Mouse (Mus musculus): ENCODE results near the gene Fam205a1.

Fam205a1 gene

DNA sequence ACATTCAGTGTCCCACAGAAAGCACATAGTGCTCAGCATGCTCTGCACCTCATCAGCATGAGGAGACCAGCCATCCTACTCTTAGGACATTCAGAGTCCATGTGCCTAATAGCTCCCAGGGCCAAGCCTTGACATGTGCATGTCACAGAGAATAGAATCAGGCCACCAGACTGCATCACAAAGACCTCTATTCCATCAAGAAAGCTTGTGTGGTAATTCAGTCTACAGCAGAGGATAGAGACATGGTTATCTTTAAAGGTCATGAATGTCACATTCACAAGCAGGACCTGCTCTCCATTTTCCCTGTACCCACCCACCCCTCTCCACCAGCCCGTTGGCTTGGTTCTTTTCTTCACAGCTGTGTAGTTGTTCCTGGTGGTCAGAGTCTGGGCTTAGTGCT is at the start of gene Fam205a1:
Gene Fam205a1, minus strand, starts transcription at position 101 of the 400 bp plus-strand sequence.
- in situ Hi-C loops (cut with MboI, MseI): loop anchor here in 1 of 2 experiments (25.0 kb wide), 1 partner anchor 91 kb away; the partner anchor contains the start of genes Ccl19 and Ccl21a

DNA sequence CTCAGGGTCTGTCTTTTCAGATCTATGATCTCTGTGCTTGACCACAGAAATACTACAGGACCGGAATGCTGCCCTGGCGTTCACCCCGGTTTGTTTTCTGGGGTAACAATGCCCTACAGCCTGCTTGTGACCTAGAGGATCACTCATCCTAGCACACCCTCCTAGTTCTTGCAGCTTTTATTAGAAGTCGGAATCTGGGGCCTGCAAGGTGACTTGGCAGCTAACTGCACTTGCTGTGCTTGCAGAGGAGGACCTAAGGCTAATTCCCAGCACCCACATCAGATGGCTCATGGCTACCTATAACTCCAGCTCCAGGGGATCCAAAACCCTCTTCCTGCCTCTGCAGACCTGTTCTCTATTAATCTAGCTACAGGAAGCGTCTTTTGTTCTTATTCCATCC is 49.0 kb upstream of the Fam205a1 start:
- in situ Hi-C loops (cut with MboI, MseI): no loop called here

DNA sequence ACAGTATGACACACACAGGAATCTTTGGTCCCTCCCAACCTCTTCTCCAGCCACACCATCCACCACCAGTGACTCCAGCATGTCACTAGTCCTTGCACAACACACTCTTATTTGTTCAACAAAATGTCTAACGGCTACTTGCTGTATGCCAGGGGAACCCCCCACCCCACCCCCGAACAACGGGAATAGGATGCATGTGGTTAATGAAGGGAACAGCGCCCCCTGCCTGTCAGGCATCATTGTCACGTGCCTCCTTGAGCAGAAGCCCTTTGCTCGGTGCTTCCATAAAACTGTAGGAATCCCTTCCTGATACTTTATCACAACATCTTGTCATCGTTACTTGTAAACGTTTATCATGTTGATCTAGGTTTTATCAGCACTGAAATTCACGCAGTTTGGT is 48.5 kb upstream of the Fam205a1 start:
- in situ Hi-C loops (cut with MboI, MseI): no loop called here

GRCm38 (mm10) chr4:42900878-42901277 is 47.2 kb upstream of the Fam205a1 start:
- in situ Hi-C loops (cut with MboI, MseI): no loop called here

- in situ Hi-C loops (cut with MboI, MseI): loop anchor here in 1 of 2 experiments (25.0 kb wide), 1 partner anchor 737 kb away; the partner anchor contains the start of genes Gm13305 and Gm13306
These were observed 45.2 kb upstream of the Fam205a1 start for GRCm38 (mm10) chr4:42898914-42899313.

GRCm38 (mm10) chr4:42895118-42895517 is 41.4 kb upstream of the Fam205a1 start:
- in situ Hi-C loops (cut with MboI, MseI): loop anchor here in 1 of 2 experiments (25.0 kb wide), 1 partner anchor 733 kb away; the partner anchor contains the start of genes Gm13305 and Gm13306

GRCm38 (mm10) chr4:42891176-42891575 is 37.5 kb upstream of the Fam205a1 start:
- in situ Hi-C loops (cut with MboI, MseI): loop anchor here in 1 of 2 experiments (25.0 kb wide), 1 partner anchor 729 kb away; the partner anchor contains the start of genes Gm13305 and Gm13306

GRCm38 (mm10) chr4:42888806-42889205 is 35.1 kb upstream of the Fam205a1 start:
- in situ Hi-C loops (cut with MboI, MseI): loop anchor here in 1 of 2 experiments (25.0 kb wide), 1 partner anchor 727 kb away; the partner anchor contains the start of genes Gm13305 and Gm13306

- in situ Hi-C loops (cut with MboI, MseI): loop anchor here in 1 of 2 experiments (25.0 kb wide), 1 partner anchor 725 kb away; the partner anchor contains the start of genes Gm13305 and Gm13306
These were observed 33.2 kb upstream of the Fam205a1 start for GRCm38 (mm10) chr4:42886926-42887325.

GRCm38 (mm10) chr4:42880677-42880948 is 26.9 kb upstream of the Fam205a1 start:
- in situ Hi-C loops (cut with MboI, MseI): loop anchor here in 1 of 2 experiments (25.0 kb wide), 1 partner anchor 718 kb away; the partner anchor contains the start of genes Gm13305 and Gm13306

DNA sequence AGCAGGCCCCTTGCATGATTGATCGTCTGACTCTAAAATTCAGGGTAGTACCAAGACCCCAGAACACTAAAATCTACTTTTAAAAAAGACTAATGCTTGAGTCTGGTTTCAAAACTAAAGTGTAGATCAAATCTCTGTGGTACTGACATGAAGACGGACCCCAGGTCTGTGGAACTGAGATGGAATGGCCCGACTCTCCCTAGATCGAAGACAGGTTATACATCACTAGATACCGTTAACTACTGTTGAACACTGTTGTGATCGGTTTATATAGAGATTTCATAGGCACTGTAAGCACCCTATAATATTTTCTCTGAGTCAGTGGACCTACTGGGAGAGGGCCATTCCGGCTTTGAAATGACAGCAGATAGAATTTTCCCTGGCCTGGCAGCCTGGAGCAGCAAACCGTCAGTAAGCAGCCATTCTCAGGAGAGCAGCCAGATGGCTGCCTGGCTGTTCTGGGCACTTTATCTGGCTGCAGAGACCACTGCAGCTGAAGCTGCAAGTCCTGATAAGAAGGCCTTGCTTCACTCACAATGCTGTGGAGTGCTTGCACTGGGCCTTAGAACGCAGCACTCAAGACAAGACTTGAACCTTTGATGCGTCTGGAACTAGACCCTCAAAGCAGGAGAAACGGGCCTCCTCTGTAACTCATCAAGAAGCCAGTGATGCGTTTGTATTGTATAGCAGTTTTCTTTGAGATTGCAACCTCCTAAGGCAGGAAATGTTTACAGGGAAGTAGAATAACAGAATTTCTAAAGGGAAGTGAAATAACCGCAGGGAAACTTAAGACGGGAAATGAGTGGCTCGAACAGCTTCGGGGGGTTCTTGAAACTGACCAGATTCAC is 26.4 kb upstream of the Fam205a1 start:
- in situ Hi-C loops (cut with MboI, MseI): loop anchor here (10.0 to 25.0 kb wide), 2 partner anchors 215 to 718 kb away; partner anchors contain the start of genes Gm13305 (in 1 of the 2) and Gm13306 (in 1 of the 2)

GRCm38 (mm10) chr4:42877657-42878056 is 24.0 kb upstream of the Fam205a1 start:
- in situ Hi-C loops (cut with MboI, MseI): loop anchor here (10.0 to 25.0 kb wide), 2 partner anchors 217 to 715 kb away; partner anchors contain the start of genes Gm13305 (in 1 of the 2) and Gm13306 (in 1 of the 2)

- in situ Hi-C loops (cut with MboI, MseI): loop anchor here (10.0 to 25.0 kb wide), 2 partner anchors 218 to 714 kb away; partner anchors contain the start of genes Gm13305 (in 1 of the 2) and Gm13306 (in 1 of the 2)
These were observed 23.1 kb upstream of the Fam205a1 start for GRCm38 (mm10) chr4:42876586-42877291.

- in situ Hi-C loops (cut with MboI, MseI): loop anchor here (5.0 to 25.0 kb wide), 4 partner anchors 88 to 221 kb away; partner anchors contain the start of genes Ccl19 (in 1 of the 2) and Ccl21a (in 1 of the 2)
These were observed 20.4 kb upstream of the Fam205a1 start, which contains the start of gene Fam205c for GRCm38 (mm10) chr4:42874134-42874533. TSS of gene Fam205c (minus strand) at chr4:42874234.

GRCm38 (mm10) chr4:42872746-42873435 is 19.2 kb upstream of the Fam205a1 start:
- in situ Hi-C loops (cut with MboI, MseI): loop anchor here (5.0 to 25.0 kb wide), 4 partner anchors 89 to 222 kb away; partner anchors contain the start of genes Ccl19 (in 1 of the 2) and Ccl21a (in 1 of the 2)

GRCm38 (mm10) chr4:42872151-42872550 is 18.5 kb upstream of the Fam205a1 start:
- in situ Hi-C loops (cut with MboI, MseI): loop anchor here (5.0 to 25.0 kb wide), 4 partner anchors 90 to 223 kb away; partner anchors contain the start of genes Ccl19 (in 1 of the 2) and Ccl21a (in 1 of the 2)

- in situ Hi-C loops (cut with MboI, MseI): loop anchor here (5.0 to 25.0 kb wide), 4 partner anchors 92 to 224 kb away; partner anchors contain the start of genes Ccl19 (in 1 of the 2) and Ccl21a (in 1 of the 2)
These were observed 17.1 kb upstream of the Fam205a1 start for GRCm38 (mm10) chr4:42870748-42871147.

DNA sequence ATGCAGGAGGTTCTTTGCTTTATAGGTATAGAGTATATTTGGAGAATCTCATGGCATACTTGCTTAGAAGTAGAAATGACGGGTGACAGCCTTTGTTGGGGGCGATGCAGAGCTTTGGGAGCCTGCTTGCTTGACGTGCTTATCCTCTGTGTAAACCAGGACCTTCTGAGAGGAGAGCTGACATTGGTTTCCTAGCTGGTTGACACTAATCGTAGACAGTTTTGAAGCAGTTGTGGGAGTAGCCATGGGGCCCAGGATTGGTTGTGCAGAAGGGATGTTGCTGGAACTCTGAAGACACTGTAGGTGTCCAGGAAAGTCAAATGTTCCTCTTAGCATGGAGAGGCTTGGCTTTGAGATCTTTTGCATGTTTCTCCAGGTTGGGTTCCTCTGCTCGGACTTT is 14.5 kb upstream of the Fam205a1 start:
- in situ Hi-C loops (cut with MboI, MseI): loop anchor here (10.0 to 25.0 kb wide), 4 partner anchors 106 to 913 kb away; partner anchors contain the start of genes Ccl19 (in 1 of the 2) and Ccl21a (in 1 of the 2)

- in situ Hi-C loops (cut with MboI, MseI): loop anchor here (10.0 to 25.0 kb wide), 4 partner anchors 105 to 913 kb away; partner anchors contain the start of genes Ccl19 (in 1 of the 2) and Ccl21a (in 1 of the 2)
These were observed 13.7 kb upstream of the Fam205a1 start for GRCm38 (mm10) chr4:42867390-42867789.

- in situ Hi-C loops (cut with MboI, MseI): loop anchor here (5.0 to 25.0 kb wide), 8 partner anchors 101 to 911 kb away; partner anchors contain the start of genes Ccl19 (in 1 of the 2) and Ccl21a (in 1 of the 2)
These were observed 9.8 kb upstream of the Fam205a1 start for GRCm38 (mm10) chr4:42863487-42863886.

All from T-helper 17 cell (primary cell).